Mouse (Mus musculus): Measurements from ENCODE around the gene Polr2g.

DNA sequence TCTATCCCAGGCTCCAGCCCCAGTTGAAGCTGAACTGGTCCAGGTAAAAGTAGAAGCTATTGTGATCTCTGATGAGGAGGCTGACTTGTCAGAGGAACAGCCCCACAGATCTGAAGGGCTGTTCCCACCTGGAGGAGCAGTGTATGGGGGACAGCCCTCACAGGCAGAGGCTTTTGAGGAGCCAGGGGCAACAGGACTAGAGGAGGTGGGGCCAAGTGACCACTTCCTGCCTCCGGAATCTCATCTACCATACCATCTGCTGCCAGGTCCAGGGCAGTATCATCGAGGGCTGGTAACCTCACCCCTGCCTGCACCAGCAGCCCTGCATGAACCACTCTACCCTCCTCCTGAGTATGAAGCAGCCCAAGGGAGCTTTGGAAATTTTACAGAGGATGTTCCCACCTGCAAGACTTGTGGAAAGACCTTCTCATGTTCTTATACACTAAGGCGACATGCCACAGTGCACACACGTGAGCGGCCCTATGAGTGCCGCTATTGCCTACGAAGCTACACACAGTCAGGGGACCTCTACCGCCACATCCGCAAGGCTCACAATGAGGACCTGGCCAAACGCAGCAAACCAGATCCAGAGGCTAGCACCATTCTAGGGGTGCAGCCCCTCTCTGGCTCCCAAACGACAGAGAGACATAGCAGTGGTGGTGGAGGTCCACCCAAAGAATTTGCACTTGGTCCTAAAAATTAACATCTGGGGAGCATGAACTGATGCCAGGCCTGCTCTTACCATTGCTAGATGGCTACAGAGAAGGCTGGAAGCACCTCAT, 5.7 kb upstream of the Polr2g start:
- no peak for TF ChIP-seq CTCF (IDR thresholded peaks at IDR 0.05; ENCODE audit: extremely low read depth, insufficient read length, insufficient replicate concordance, low read depth, low read length)
- no peak for TF ChIP-seq POLR2A (IDR thresholded peaks at IDR 0.05; ENCODE audit: low read depth, low read length)
